Mouse (Mus musculus) NIH3T3 (cell line): ENCODE measurements at regions not wholly inside any gene's neighbourhood (a gene's known extent, or its start where the extent isn't known, plus 50 kb on each side); places are given as distances from the start of the nearest gene placed in this dataset.
"Not testable (repeated sequence)": the region's sequence is repeated elsewhere in the genome, so short reads cannot be mapped to it uniquely, and the experiment has no call there.

Source experiments
- DNase-seq: peaks from one replicate; pipeline ENCODE4 v3.0.0-alpha.2; 2012; ENCODE audit warnings: low read depth

- no peak for DNase-seq
Observed at GRCm38 (mm10) chr14:86315974-86316373, 825.1 kb downstream of the Diaph3 start.

GRCm38 (mm10) chr14:86308949-86309543 lies 832.0 kb downstream of the Diaph3 start:
- DNase-seq = no peak

GRCm38 (mm10) chr14:86307806-86308205 lies 833.2 kb downstream of the Diaph3 start:
- DNase-seq = peak; percentile 59

GRCm38 (mm10) chr14:86301666-86302065 lies 839.4 kb downstream of the Diaph3 start:
- DNase-seq = peak; percentile 41

- no peak for DNase-seq
Observed at GRCm38 (mm10) chr14:86300811-86301210, 840.2 kb downstream of the Diaph3 start.

- no peak for DNase-seq
Observed at GRCm38 (mm10) chr14:86297991-86298390, 843.0 kb downstream of the Diaph3 start.

- DNase-seq = not testable (repeated sequence)
Observed at GRCm38 (mm10) chr14:86294606-86295005, 846.4 kb downstream of the Diaph3 start.

- no peak for DNase-seq
Observed at GRCm38 (mm10) chr14:86293804-86294203, 847.2 kb downstream of the Diaph3 start.

GRCm38 (mm10) chr14:86293371-86293770 lies 847.7 kb downstream of the Diaph3 start:
- peak; percentile 6 for DNase-seq

GRCm38 (mm10) chr14:86290556-86290955 lies 850.5 kb downstream of the Diaph3 start:
- DNase-seq = no peak

- DNase-seq = no peak
Observed at GRCm38 (mm10) chr14:86261640-86262230, 879.3 kb downstream of the Diaph3 start.

- DNase-seq = peak; percentile 48
Observed at GRCm38 (mm10) chr14:86254196-86254595, 886.8 kb downstream of the Diaph3 start.

- no peak for DNase-seq
Observed at GRCm38 (mm10) chr14:86251617-86252016, 889.4 kb downstream of the Diaph3 start.

- no peak for DNase-seq
Observed at GRCm38 (mm10) chr14:86247686-86248085, 893.3 kb downstream of the Diaph3 start.

GRCm38 (mm10) chr14:86246770-86247169 lies 894.3 kb downstream of the Diaph3 start:
- no peak for DNase-seq

- DNase-seq = peak; percentile 3
Observed at GRCm38 (mm10) chr14:86243662-86244061, 897.4 kb downstream of the Diaph3 start.

GRCm38 (mm10) chr14:86242836-86243235 lies 898.2 kb downstream of the Diaph3 start:
- DNase-seq = no peak

- no peak for DNase-seq
Observed at GRCm38 (mm10) chr14:86239090-86239489, 901.9 kb downstream of the Diaph3 start.

GRCm38 (mm10) chr14:86233305-86233704 lies 907.7 kb downstream of the Diaph3 start:
- no peak for DNase-seq

- DNase-seq = no peak
Observed at GRCm38 (mm10) chr14:86230609-86231008, 910.4 kb downstream of the Diaph3 start.

GRCm38 (mm10) chr14:86229755-86230154 lies 911.3 kb downstream of the Diaph3 start:
- no peak for DNase-seq

GRCm38 (mm10) chr14:86215711-86216110 lies 925.3 kb downstream of the Diaph3 start:
- no peak for DNase-seq

GRCm38 (mm10) chr14:86211654-86212053 lies 929.4 kb downstream of the Diaph3 start:
- DNase-seq = no peak

GRCm38 (mm10) chr14:86204582-86204981 lies 936.5 kb downstream of the Diaph3 start:
- DNase-seq = no peak
